Mouse (Mus musculus) liver, postnatal 0 days (tissue): ENCODE results near the gene Asic1. TPM values are rescaled to one million over a fixed set of nuclear protein-coding genes. Genes with fewer than 3 reads are reported as not detected.

ENCODE experiments used
- ATAC-seq: fragments of 200-750 bp; cut with Nextera tagmentation; 2 replicates; pipeline ENCODE4 v1.8.0; 2017; ENCODE audit warnings: mild to moderate bottlenecking, moderate library complexity
- DNase-seq: peaks from one replicate; pipeline ENCODE4 v3.0.0-alpha.2; 2016
- H3K27ac ChIP-seq: fragments of 300-500 bp; sonication (generic); 2 replicates; pipeline ENCODE4 v1.5.1; 2014; ENCODE audit warnings: antibody characterized with exemption, moderate library complexity, mild to moderate bottlenecking, low read depth
- H3K27me3 ChIP-seq: fragments of 300-500 bp; sonication (generic); 2 replicates; pipeline ENCODE4 v1.6.1; 2014; ENCODE audit warnings: low read length, control low read depth, mixed read lengths; ENCODE audit not compliant: insufficient read depth
- H3K36me3 ChIP-seq: fragments of 300-500 bp; sonication (generic); replicated peaks from 2 replicates; pipeline ENCODE4 v1.6.1; 2014; ENCODE audit warnings: mild to moderate bottlenecking, control low read depth, low read length, moderate library complexity, mixed read lengths; ENCODE audit not compliant: insufficient read depth
- H3K4me1 ChIP-seq: fragments of 300-500 bp; sonication (generic); 2 replicates; pipeline ENCODE4 v1.6.1; 2014; ENCODE audit warnings: antibody characterized with exemption, mild to moderate bottlenecking, control low read depth; ENCODE audit not compliant: insufficient read depth
- H3K4me2 ChIP-seq: fragments of 300-500 bp; sonication (generic); 2 replicates; pipeline ENCODE4 v1.6.1; 2014; ENCODE audit warnings: low read depth, mild to moderate bottlenecking, low read length, moderate library complexity, mixed read lengths
- H3K4me3 ChIP-seq: fragments of 300-500 bp; sonication (generic); 2 replicates; pipeline ENCODE4 v1.5.1; 2014; ENCODE audit warnings: low read depth, low read length
- H3K9ac ChIP-seq: fragments of 300-500 bp; sonication (generic); replicated peaks from 2 replicates; pipeline ENCODE4 v1.6.1; 2014; ENCODE audit warnings: mild to moderate bottlenecking, moderate library complexity
- H3K9me3 ChIP-seq: fragments of 300-500 bp; sonication (generic); 2 replicates; pipeline ENCODE4 v1.6.1; 2016; ENCODE audit warnings: mild to moderate bottlenecking, control low read depth, low read length, mixed read lengths
- CTCF ChIP-seq: sonication (generic); IDR thresholded peaks from 2 replicates; pipeline ENCODE4 v1.5.1; 2016; ENCODE audit warnings: antibody characterized with exemption, low read depth
- EP300 ChIP-seq: IDR thresholded peaks from 2 replicates; pipeline ENCODE4 v1.6.1; 2016; ENCODE audit warnings: antibody characterized with exemption, low read depth, mild to moderate bottlenecking
- WGBS: fragments of 180-500 bp; shearing (Covaris S2); extraction: QIAGEN DNeasy Blood & Tissue Kit; methylation state at CpG from one replicate; pipeline ENCODE4 v1.1.7; 2014; ENCODE audit not compliant: insufficient replicate concordance; 5-methylcytosine and 5-hydroxymethylcytosine counted together
- polyA plus RNA-seq: library from polyadenylated mRNA; unstranded; fragments of >200 nt; fragmentation: Nextera tagmentation; extraction: Ambion mirVana; gene quantifications from 2 replicates; pipeline ENCODE4 v1.2.1, GENCODE M21; 2015

Gene Asic1
- polyA plus RNA-seq, 1 experiment from 2014 or later = 0.38 TPM

DNA sequence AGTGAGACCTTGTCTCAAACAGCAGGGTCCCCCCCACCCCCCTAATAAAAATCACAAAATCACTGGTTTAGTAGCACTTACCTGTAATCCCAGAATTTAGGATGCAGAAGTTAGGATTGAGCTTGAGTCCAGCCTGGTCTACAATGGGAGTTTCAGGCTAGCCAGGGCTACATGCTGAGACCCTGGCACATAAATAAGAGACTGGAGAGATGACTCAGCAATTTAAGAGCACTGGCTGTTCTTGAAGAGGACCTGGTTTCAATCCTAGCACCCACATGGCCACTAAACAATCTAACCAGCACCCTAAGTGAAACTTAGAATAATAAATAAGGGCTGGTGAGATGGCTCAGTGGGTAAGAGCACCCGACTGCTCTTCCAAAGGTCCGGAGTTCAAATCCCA is 61.0 kb downstream of the Asic1 start:
- 91% methylated on average over 2 of the region's 2 CpGs for WGBS
- Histone ChIP-seq H3K27ac (no peak overlapping the region), H3K36me3 (peaks cover 16% of the 10 kb centered on the region), H3K9me3 (0 out of 2 replicates have a peak, but pooled peaks cover 3% of the 10 kb centered on the region), H3K4me1 (no peaks in the 10 kb centered on the region), H3K9ac (no peak overlapping the region), H3K4me3 (no peak overlapping the region), H3K4me2 (no peak overlapping the region), H3K27me3 (no peaks in the 10 kb centered on the region)
- TF ChIP-seq CTCF (no peak), EP300 (no peak)
- no peak for DNase-seq
- no peak for ATAC-seq

DNA sequence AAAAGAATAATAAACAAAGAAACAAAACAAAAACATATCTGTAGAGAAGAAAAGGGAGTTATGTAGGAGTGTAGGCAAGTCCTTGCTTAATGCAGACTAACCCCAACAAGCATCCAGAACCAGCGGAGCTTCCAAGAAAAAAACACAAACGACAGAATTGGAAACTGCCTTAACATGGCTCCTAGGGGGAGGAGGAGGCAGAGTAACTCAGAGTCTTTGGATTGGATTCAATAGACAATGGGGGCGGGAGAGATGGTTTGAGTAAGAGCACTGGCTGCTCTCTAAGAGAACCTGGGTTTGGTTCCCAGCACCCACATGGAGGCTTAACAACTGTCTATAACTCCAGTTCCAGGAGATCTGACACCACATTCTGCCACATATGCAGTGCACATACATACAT is 61.5 kb downstream of the Asic1 start:
- peaks cover 21% of the 10 kb centered on the region for H3K36me3 ChIP-seq
- ATAC-seq (no peak), DNase-seq (no peak)
- H3K4me2 ChIP-seq = no peak overlapping the region
- H3K27me3 ChIP-seq = no peaks in the 10 kb centered on the region
- 0 out of 2 replicates have a peak, but pooled peaks cover 3% of the 10 kb centered on the region for H3K9me3 ChIP-seq
- H3K4me1 ChIP-seq = no peaks in the 10 kb centered on the region
- WGBS = 91% methylated on average over 3 of the region's 3 CpGs
- H3K9ac ChIP-seq = no peak overlapping the region
- no peak overlapping the region for H3K4me3 ChIP-seq
- TF ChIP-seq CTCF (no peak), EP300 (no peak)
- no peak overlapping the region for H3K27ac ChIP-seq

DNA sequence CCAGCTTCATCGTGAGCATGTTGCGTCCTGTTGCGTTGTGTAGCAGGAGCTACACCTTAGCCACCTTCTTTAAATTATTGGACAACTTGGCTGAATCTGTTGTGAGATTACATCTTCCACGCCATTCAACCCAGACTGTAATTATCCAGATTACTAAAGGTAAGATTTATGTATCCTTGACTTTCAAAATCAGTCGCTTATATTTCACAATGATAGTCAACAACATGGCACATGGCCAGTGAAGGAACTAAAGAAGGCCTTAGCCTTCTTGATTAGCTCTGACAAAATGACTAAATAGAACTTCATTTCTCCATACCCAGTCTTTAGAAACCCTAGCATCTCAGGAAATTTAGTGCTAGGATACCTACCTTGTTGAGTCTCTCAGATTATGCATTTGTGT is 63.0 kb downstream of the Asic1 start:
- Histone ChIP-seq H3K4me2 (no peak overlapping the region), H3K4me3 (no peak overlapping the region), H3K36me3 (peaks cover 19% of the 10 kb centered on the region), H3K9ac (no peak overlapping the region), H3K9me3 (0 out of 2 replicates have a peak, but pooled peaks cover 3% of the 10 kb centered on the region), H3K27me3 (no peaks in the 10 kb centered on the region), H3K4me1 (no peaks in the 10 kb centered on the region), H3K27ac (no peak overlapping the region)
- TF ChIP-seq EP300 = no peak
- ATAC-seq (no peak), DNase-seq (no peak)
- WGBS = 90% methylated on average over 5 of the region's 5 CpGs

DNA sequence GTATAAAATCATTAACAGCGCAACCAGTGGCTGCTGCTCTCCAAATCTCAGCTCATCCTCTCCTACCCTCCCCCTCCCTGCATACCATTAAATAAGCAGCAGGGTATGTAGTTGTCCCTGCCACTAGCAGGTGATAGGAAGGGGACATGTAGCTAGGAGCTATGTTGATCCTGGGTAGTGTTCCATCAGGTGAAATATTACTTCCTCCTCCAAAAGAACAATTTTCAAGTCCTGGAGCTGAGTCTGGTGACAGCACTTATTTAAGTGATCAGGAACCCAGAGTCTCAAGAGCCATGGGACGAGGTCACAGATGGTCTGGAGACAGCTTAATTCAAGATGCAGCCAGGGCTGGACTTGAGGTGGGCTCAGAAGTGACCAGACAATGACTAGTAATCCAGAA is 65.5 kb downstream of the Asic1 start:
- peaks cover 11% of the 10 kb centered on the region; the same call in 1 of the 2 replicates for H3K36me3 ChIP-seq
- no peak overlapping the region for H3K9ac ChIP-seq
- ATAC-seq (no peak), DNase-seq (no peak)
- H3K4me2 ChIP-seq = no peak overlapping the region
- WGBS = 89% methylated on average over 2 of the region's 2 CpGs
- TF ChIP-seq CTCF (no peak), EP300 (no peak)
- no peaks in the 10 kb centered on the region for H3K9me3 ChIP-seq
- H3K27ac ChIP-seq = no peak overlapping the region
- H3K4me3 ChIP-seq = no peak overlapping the region
- H3K4me1 ChIP-seq = no peaks in the 10 kb centered on the region
- no peaks in the 10 kb centered on the region for H3K27me3 ChIP-seq

DNA sequence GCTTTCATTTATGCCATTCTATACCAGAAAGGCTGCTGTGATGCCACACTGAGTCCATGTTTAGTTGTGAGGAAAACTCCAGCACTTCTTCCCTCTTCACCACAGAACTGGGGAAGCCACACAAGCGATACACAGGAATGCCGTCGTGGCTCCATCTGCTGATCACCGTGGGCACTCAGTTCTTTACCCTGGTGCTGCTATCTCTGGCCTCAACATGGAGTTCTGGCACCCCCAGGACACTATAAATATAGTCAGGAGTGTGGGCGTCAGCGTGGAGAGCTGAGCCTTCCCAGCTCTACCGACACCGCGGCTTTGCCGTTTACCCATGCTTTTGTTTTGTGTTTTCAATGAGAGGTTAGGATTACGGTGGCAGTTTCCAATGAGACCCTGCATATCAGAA is 66.5 kb downstream of the Asic1 start:
- H3K4me1 ChIP-seq = no peaks in the 10 kb centered on the region
- no peaks in the 10 kb centered on the region for H3K9me3 ChIP-seq
- ATAC-seq (no peak), DNase-seq (no peak)
- H3K4me2 ChIP-seq = no peak overlapping the region
- no peaks in the 10 kb centered on the region for H3K27me3 ChIP-seq
- no peak for TF ChIP-seq EP300
- no peak for TF ChIP-seq CTCF
- no peak overlapping the region for H3K4me3 ChIP-seq
- H3K27ac ChIP-seq = no peak overlapping the region
- peaks cover 11% of the 10 kb centered on the region; the same call in 1 of the 2 replicates for H3K36me3 ChIP-seq
- 88% methylated on average over 11 of the region's 11 CpGs for WGBS
- H3K9ac ChIP-seq = no peak overlapping the region

DNA sequence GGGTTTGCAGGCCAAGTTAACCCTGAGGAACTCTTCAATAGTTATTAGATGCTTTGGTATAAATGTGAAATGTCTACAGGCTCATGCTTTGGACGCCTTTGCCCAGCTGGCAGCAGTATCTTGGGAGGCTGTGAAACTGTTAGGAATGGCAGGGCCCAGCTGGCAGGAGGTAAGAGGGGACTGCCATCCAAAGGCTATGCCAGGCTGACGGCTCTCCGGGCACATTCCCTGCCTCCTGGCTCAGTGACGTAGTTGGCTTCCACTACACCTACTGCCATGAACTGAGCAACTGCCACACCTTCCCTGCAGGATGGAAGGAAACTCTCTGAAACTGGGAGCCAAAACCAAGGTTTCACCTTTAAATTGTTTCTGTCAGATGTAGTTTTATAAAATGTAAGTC is 70.1 kb downstream of the Asic1 start:
- DNase-seq = no peak

More for the DNA sequence above, 70.1 kb downstream of the Asic1 start:
- Histone ChIP-seq H3K27me3 (no peaks in the 10 kb centered on the region), H3K9ac (no peak overlapping the region), H3K27ac (no peak overlapping the region), H3K36me3 (peaks cover 11% of the 10 kb centered on the region; the same call in 1 of the 2 replicates), H3K4me2 (no peak overlapping the region), H3K9me3 (no peaks in the 10 kb centered on the region), H3K4me3 (no peak overlapping the region), H3K4me1 (no peaks in the 10 kb centered on the region)
- ATAC-seq = no peak
- 80% methylated on average over 4 of the region's 4 CpGs for WGBS
- TF ChIP-seq EP300 (no peak), CTCF (no peak)

Other genes starting within 250 kb of the Asic1 start
- gene Nckap5l, start 212.6 kb upstream of the Asic1 start, polyA plus RNA-seq = 0.49 and 0.53 TPM in 2 replicates
- 4.7 and 4.9 TPM in 2 replicates for gene Bcdin3d, start 195.6 kb upstream of the Asic1 start, polyA plus RNA-seq
- gene Faim2, start 142.2 kb upstream of the Asic1 start, polyA plus RNA-seq = not detected in 2 replicates
- gene Aqp2, start 91.3 kb upstream of the Asic1 start, polyA plus RNA-seq = not detected in 2 replicates
- 0.14 TPM in 1 of 2 replicates, not detected in the other for gene Aqp5, start 79.6 kb upstream of the Asic1 start, polyA plus RNA-seq
- not detected in 2 replicates for gene Aqp6, start 69.0 kb upstream of the Asic1 start, polyA plus RNA-seq
- 28.6 and 31.9 TPM in 2 replicates for gene Racgap1, start 18.7 kb upstream of the Asic1 start, polyA plus RNA-seq
- gene Smarcd1, start 31.8 kb downstream of the Asic1 start, polyA plus RNA-seq = 4.7 and 5.3 TPM in 2 replicates
- gene Gm17349, start 35.1 kb downstream of the Asic1 start, polyA plus RNA-seq = 1.3 and 2.9 TPM in 2 replicates
- 147 and 150 TPM in 2 replicates for gene Gpd1, start 47.1 kb downstream of the Asic1 start, polyA plus RNA-seq
- 111 and 117 TPM in 2 replicates for gene Cox14, start 55.2 kb downstream of the Asic1 start, polyA plus RNA-seq
- gene Cers5, start 102.5 kb downstream of the Asic1 start, polyA plus RNA-seq = 6.7 and 7.0 TPM in 2 replicates
- 14.8 and 15.0 TPM in 2 replicates for gene Lima1, start 205.1 kb downstream of the Asic1 start, polyA plus RNA-seq